21 mouse cellular contexts compared by ENCODE assay signal in the genomic region with DNA sequence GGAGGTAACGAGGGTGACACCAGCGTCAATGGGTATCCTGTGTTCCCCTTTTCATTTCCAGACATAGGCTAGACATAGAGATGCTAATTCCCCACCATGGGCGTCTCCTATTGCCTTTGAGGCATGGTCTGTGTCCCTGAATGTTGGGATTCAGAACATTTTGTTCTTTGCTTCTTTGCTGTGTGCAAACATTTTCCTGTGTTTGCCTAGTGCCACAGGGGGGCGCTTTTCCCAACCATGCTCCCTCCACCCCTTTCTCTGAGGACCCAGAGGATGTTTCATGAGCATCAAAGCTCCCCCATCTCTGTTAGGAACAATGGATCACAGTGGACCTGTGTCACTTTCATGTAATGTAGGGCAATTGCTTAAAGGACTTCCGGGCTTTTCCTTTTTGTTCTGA. TPM values are rescaled to one million over a fixed set of nuclear protein-coding genes. Genes with fewer than 3 reads are reported as not detected.
DNase-seq lines count a peak whose midpoint lies in the region; ATAC-seq and TF ChIP-seq lines count a peak whose summit lies in the region.
"Had no signal": no experiment of that assay in that cellular context is flagged by ENCODE, and none has a peak within 500 bp of the region (broad histone marks: within the 10 kb centered on the region; RNA-seq: fewer than 3 reads in every experiment).

No protein-coding gene starts in this region.

- CTCF ChIA-PET in Patski (lab: Charles Lee), result no interaction called here

- TF ChIP-seq CTCF in hindbrain, postnatal 0 days (IDR thresholded peaks at IDR 0.05; ENCODE audit: low read depth), result peak; percentile 41
- TF ChIP-seq CTCF in liver, postnatal 0 days (IDR thresholded peaks at IDR 0.05; ENCODE audit: low read depth), result peak; percentile 23; the same call in 1 of the 2 replicates
- TF ChIP-seq CTCF in Patski (IDR thresholded peaks at IDR 0.05), result peak; percentile 43
- TF ChIP-seq CTCF in thymus, adult 2 months (IDR thresholded peaks at IDR 0.05; ENCODE audit: borderline replicate concordance, control insufficient read depth, extremely low read depth, insufficient read depth, low read length, poor library complexity), result no peak

- H3K27ac ChIP-seq in hindbrain, postnatal 0 days, result no peak overlapping the region
- H3K27ac ChIP-seq in hindbrain, embryonic 12.5 days, result no peak overlapping the region
- no peak overlapping the region for H3K27ac ChIP-seq in liver, postnatal 0 days (ENCODE audit: low read depth)
- no peak overlapping the region for H3K27ac ChIP-seq in liver, embryonic 12.5 days
- H3K27ac ChIP-seq in thymus, adult 2 months (ENCODE audit: control insufficient read depth, insufficient read depth, low read length), result no peak overlapping the region
- H3K27ac ChIP-seq: embryonic facial prominence, embryonic 13.5 days; forebrain, embryonic 15.5 days; heart, embryonic 15.5 days; stomach, embryonic 15.5 days had no signal

- 0 out of 2 replicates have a peak, but pooled peaks cover 3% of the 10 kb centered on the region for H3K4me1 ChIP-seq in hindbrain, postnatal 0 days (ENCODE audit: insufficient read depth, low read length)
- no peaks in the 10 kb centered on the region for H3K4me1 ChIP-seq in hindbrain, embryonic 12.5 days
- no peaks in the 10 kb centered on the region; the same call in 1 of the 2 replicates for H3K4me1 ChIP-seq in liver, postnatal 0 days (ENCODE audit: insufficient read depth)
- no peaks in the 10 kb centered on the region; the same call in 1 of the 2 replicates for H3K4me1 ChIP-seq in liver, embryonic 12.5 days
- H3K4me1 ChIP-seq in thymus, adult 2 months (replicated peaks; ENCODE audit: control insufficient read depth, insufficient read depth, low read length), result peaks cover 14% of the 10 kb centered on the region
- H3K4me1 ChIP-seq: stomach, embryonic 15.5 days had no signal

- in situ Hi-C loops in Patski (cut with MboI; ENCODE audit: low pct_unique_long_range_greater_than_20kb), result loop anchor here (10.0 to 25.0 kb wide), 4 partner anchors 187 to 1579 kb away; no protein-coding TSS in a partner anchor

- POLR2A ChIA-PET in Patski (lab: Charles Lee), result no interaction called here

- H3K4me3 ChIP-seq in hindbrain, postnatal 0 days (ENCODE audit: low read length), result no peak overlapping the region
- H3K4me3 ChIP-seq in hindbrain, embryonic 12.5 days, result no peak overlapping the region
- no peak overlapping the region for H3K4me3 ChIP-seq in liver, postnatal 0 days (ENCODE audit: low read depth, low read length)
- H3K4me3 ChIP-seq in liver, embryonic 12.5 days, result no peak overlapping the region
- H3K4me3 ChIP-seq in thymus, adult 2 months (ENCODE audit: control insufficient read depth, insufficient read depth, low read length), result no peak overlapping the region
- H3K4me3 ChIP-seq: embryonic facial prominence, embryonic 13.5 days; forebrain, embryonic 15.5 days; heart, embryonic 15.5 days; megakaryocyte, embryonic 14.5 days; stomach, embryonic 15.5 days had no signal

- H3K4me2 ChIP-seq in hindbrain, postnatal 0 days (ENCODE audit: low read depth, low read length), result no peak overlapping the region
- no peak overlapping the region for H3K4me2 ChIP-seq in hindbrain, embryonic 12.5 days (replicated peaks)
- no peak overlapping the region for H3K4me2 ChIP-seq in liver, postnatal 0 days (ENCODE audit: low read depth, low read length)
- H3K4me2 ChIP-seq in liver, embryonic 12.5 days, result no peak overlapping the region
- H3K4me2 ChIP-seq: embryonic facial prominence, embryonic 13.5 days; forebrain, embryonic 15.5 days; heart, embryonic 15.5 days; stomach, embryonic 15.5 days had no signal

- DNase-seq in hindbrain, postnatal 0 days (ENCODE audit: low spot score), result no peak
- no peak for DNase-seq in liver, postnatal 0 days
- DNase-seq in Patski (ENCODE audit: low read depth, low spot score), result no peak
- DNase-seq in thymus, adult 2 months, result no peak
- DNase-seq in retina, postnatal 1 day, result no peak
- DNase-seq: adrenal gland, postnatal 36 days; cerebellum, adult 8-10 months; gastrocnemius, postnatal 36 days; heart, postnatal 4 days; kidney, adult 8-10 months; kidney, postnatal 25 days; lung, postnatal 14 days; right cerebral cortex, postnatal 25 days had no signal

- TF ChIP-seq EP300 in liver, postnatal 0 days (IDR thresholded peaks at IDR 0.05; ENCODE audit: low read depth), result no peak

- H3K9me3 ChIP-seq in hindbrain, postnatal 0 days (ENCODE audit: low read length), result no peaks in the 10 kb centered on the region
- H3K9me3 ChIP-seq in hindbrain, embryonic 12.5 days (replicated peaks), result no peaks in the 10 kb centered on the region
- no peaks in the 10 kb centered on the region for H3K9me3 ChIP-seq in liver, postnatal 0 days (ENCODE audit: low read length)
- H3K9me3 ChIP-seq in liver, embryonic 12.5 days (replicated peaks), result no peaks in the 10 kb centered on the region
- H3K9me3 ChIP-seq: embryonic facial prominence, embryonic 13.5 days; forebrain, embryonic 15.5 days; heart, embryonic 15.5 days; megakaryocyte, embryonic 14.5 days; stomach, embryonic 15.5 days had no signal

- 50% methylated on average over 5 of the region's 5 CpGs for WGBS in hindbrain, postnatal 0 days
- 50% methylated on average over 5 of the region's 5 CpGs for WGBS in hindbrain, embryonic 12.5 days
- WGBS in liver, postnatal 0 days (ENCODE audit: insufficient replicate concordance), result 50% methylated on average over 5 of the region's 5 CpGs
- 41% methylated on average over 5 of the region's 5 CpGs for WGBS in liver, embryonic 12.5 days (ENCODE audit: insufficient replicate concordance)
- WGBS in thymus, adult 2 months, result 82% methylated on average over 5 of the region's 5 CpGs

- H3K36me3 ChIP-seq in hindbrain, postnatal 0 days (ENCODE audit: insufficient read depth, low read length), result no peaks in the 10 kb centered on the region
- H3K36me3 ChIP-seq in hindbrain, embryonic 12.5 days, result no peaks in the 10 kb centered on the region
- H3K36me3 ChIP-seq in liver, postnatal 0 days (replicated peaks; ENCODE audit: insufficient read depth, low read length), result peaks cover 12% of the 10 kb centered on the region; the same call in 1 of the 2 replicates
- H3K36me3 ChIP-seq in liver, embryonic 12.5 days, result no peaks in the 10 kb centered on the region
- H3K36me3 ChIP-seq in thymus, adult 2 months (ENCODE audit: control insufficient read depth, insufficient read depth, low read length), result no peaks in the 10 kb centered on the region
- H3K36me3 ChIP-seq: embryonic facial prominence, embryonic 13.5 days; forebrain, embryonic 15.5 days; heart, embryonic 15.5 days; stomach, embryonic 15.5 days had no signal

- no peaks in the 10 kb centered on the region for H3K27me3 ChIP-seq in hindbrain, postnatal 0 days (ENCODE audit: insufficient read depth, low read length)
- H3K27me3 ChIP-seq in hindbrain, embryonic 12.5 days, result peaks cover 21% of the 10 kb centered on the region
- no peaks in the 10 kb centered on the region for H3K27me3 ChIP-seq in liver, postnatal 0 days (ENCODE audit: insufficient read depth, low read length)
- peaks cover 10% of the 10 kb centered on the region; the same call in 1 of the 2 replicates for H3K27me3 ChIP-seq in liver, embryonic 12.5 days (replicated peaks)
- H3K27me3 ChIP-seq in Patski, result no peaks in the 10 kb centered on the region
- H3K27me3 ChIP-seq in thymus, adult 2 months (ENCODE audit: control insufficient read depth, insufficient read depth, low read length), result no peaks in the 10 kb centered on the region
- H3K27me3 ChIP-seq: forebrain, embryonic 15.5 days; megakaryocyte, embryonic 14.5 days; stomach, embryonic 15.5 days had no signal

- TF ChIP-seq POLR2A in thymus, adult 2 months (IDR thresholded peaks at IDR 0.05; ENCODE audit: control insufficient read depth, extremely low read depth, insufficient read depth, low read length, poor library complexity), result no peak

- ATAC-seq in hindbrain, postnatal 0 days, result no peak
- no peak for ATAC-seq in hindbrain, embryonic 12.5 days (ENCODE audit: low FRiP score)
- no peak for ATAC-seq in liver, postnatal 0 days
- no peak for ATAC-seq in liver, embryonic 12.5 days
- ATAC-seq in Patski, result no peak
- ATAC-seq: forebrain, embryonic 15.5 days; midbrain, embryonic 16.5 days had no signal

- H3K9ac ChIP-seq in hindbrain, postnatal 0 days (replicated peaks; ENCODE audit: low read length), result no peak overlapping the region
- H3K9ac ChIP-seq in hindbrain, embryonic 12.5 days, result no peak overlapping the region
- no peak overlapping the region for H3K9ac ChIP-seq in liver, postnatal 0 days (replicated peaks)
- H3K9ac ChIP-seq in liver, embryonic 12.5 days, result no peak overlapping the region
- H3K9ac ChIP-seq: embryonic facial prominence, embryonic 13.5 days; forebrain, embryonic 15.5 days; heart, embryonic 15.5 days; stomach, embryonic 15.5 days had no signal

RNA-seq across cellular contexts. Expression of a gene that starts 51.6 kb away (rescaled TPM):
- 0.21 and 0.22 TPM in 2 replicates for total RNA-seq in hindbrain, postnatal 0 days (2014; rRNA removed)
- 0.41 and 0.54 TPM in 2 replicates for polyA plus RNA-seq in hindbrain, postnatal 0 days (2015; fragmentation: Nextera tagmentation; extraction: Ambion mirVana)
- 1.3 and 2.1 TPM in 2 replicates for polyA plus RNA-seq in hindbrain, embryonic 12.5 days (2016; fragmentation: Nextera tagmentation; extraction: Ambion mirVana)
- 14.7 and 14.9 TPM in 2 replicates for polyA plus RNA-seq in liver, postnatal 0 days (2015; fragmentation: Nextera tagmentation; extraction: Ambion mirVana)
- 3.9 and 4.1 TPM in 2 replicates for polyA plus RNA-seq in liver, embryonic 12.5 days (2016; fragmentation: Nextera tagmentation; extraction: Ambion mirVana)
- polyA plus RNA-seq in Patski (2021), result 0.39 TPM
- polyA plus RNA-seq in thymus, adult 2 months (2012; rRNA removed), result 0.80 and 1.1 TPM in 2 replicates
